Mouse (Mus musculus): ENCODE measurements around the gene Ccdc117. TPM values are rescaled to one million over a fixed set of nuclear protein-coding genes. Genes with fewer than 3 reads are reported as not detected.

Ccdc117 gene
- total RNA-seq, 1 experiment: 27.4 TPM

GRCm38 (mm10) chr11:5510099-5510391 is 31.9 kb downstream of the Ccdc117 start:
- in situ Hi-C loops (cut with MboI; ENCODE audit: low sequenced_read_pairs in 2 of 2, unreplicated experiment in 2 of 2): no loop called here
- no peak overlapping the region for H3K9ac ChIP-seq (ENCODE audit: insufficient read depth, low read depth, low read length, poor library complexity, severe bottlenecking)

GRCm38 (mm10) chr11:5509215-5510098 is 32.5 kb downstream of the Ccdc117 start:
- no peak overlapping the region for H3K9ac ChIP-seq (ENCODE audit: insufficient read depth, low read depth, low read length, poor library complexity, severe bottlenecking)
- H3K36me3 ChIP-seq (ENCODE audit: control insufficient read depth, insufficient read depth, low read length, poor library complexity, severe bottlenecking): no peaks in the 10 kb centered on the region
- no peak overlapping the region for H3K4me3 ChIP-seq (ENCODE audit: insufficient read depth in 1 of 2, low read depth in 1 of 2, low read length in 2 of 2, poor library complexity in 1 of 2, severe bottlenecking in 1 of 2)
- H3K4me1 ChIP-seq (ENCODE audit: control insufficient read depth in 2 of 2, insufficient read depth in 2 of 2, low read length in 2 of 2, poor library complexity in 1 of 2): peaks cover 13 to 21% of the 10 kb centered on the region in 2 experiments; a peak in 3 of 4 replicates
- no peaks in the 10 kb centered on the region for H3K9me3 ChIP-seq (ENCODE audit: control insufficient read depth, insufficient read depth, low read depth, low read length)
- peak overlapping the region; percentile 0; the same call in 1 of the 2 replicates for H3K27ac ChIP-seq (ENCODE audit: insufficient read depth, low read depth, low read length, poor library complexity, severe bottlenecking)
- in situ Hi-C loops (cut with MboI; ENCODE audit: low sequenced_read_pairs in 2 of 2, unreplicated experiment in 2 of 2): no loop called here
- DNase-seq (ENCODE audit: low read depth, low spot score): no peak
- no peak for TF ChIP-seq MAFK (IDR thresholded peaks at IDR 0.05; ENCODE audit: insufficient read depth, low read depth, low read length)
- no peak for TF ChIP-seq ZNF384 (IDR thresholded peaks at IDR 0.05; ENCODE audit: low read depth, low read length)
- no peak for TF ChIP-seq HCFC1 (IDR thresholded peaks at IDR 0.05; ENCODE audit: borderline replicate concordance, insufficient read depth, low read length)
- TF ChIP-seq ZC3H11A (IDR thresholded peaks at IDR 0.05; ENCODE audit: borderline replicate concordance, low read depth, low read length): no peak
- no peak for TF ChIP-seq CHD2 (IDR thresholded peaks at IDR 0.05; ENCODE audit: low read depth, low read length)

More at GRCm38 (mm10) chr11:5510099-5510391, 31.9 kb downstream of the Ccdc117 start:
- peaks cover 17 to 21% of the 10 kb centered on the region in 2 experiments for H3K4me1 ChIP-seq (ENCODE audit: control insufficient read depth in 2 of 2, insufficient read depth in 2 of 2, low read length in 2 of 2, poor library complexity in 1 of 2)
- H3K27ac ChIP-seq (ENCODE audit: insufficient read depth, low read depth, low read length, poor library complexity, severe bottlenecking): no peak overlapping the region
- TF ChIP-seq CHD2 (IDR thresholded peaks at IDR 0.05; ENCODE audit: low read depth, low read length) (no peak), ZC3H11A (IDR thresholded peaks at IDR 0.05; ENCODE audit: borderline replicate concordance, low read depth, low read length) (no peak), ZNF384 (IDR thresholded peaks at IDR 0.05; ENCODE audit: low read depth, low read length) (no peak), HCFC1 (IDR thresholded peaks at IDR 0.05; ENCODE audit: borderline replicate concordance, insufficient read depth, low read length) (no peak), MAFK (IDR thresholded peaks at IDR 0.05; ENCODE audit: insufficient read depth, low read depth, low read length) (no peak)
- H3K36me3 ChIP-seq (ENCODE audit: control insufficient read depth, insufficient read depth, low read length, poor library complexity, severe bottlenecking): no peaks in the 10 kb centered on the region
- H3K4me3 ChIP-seq (ENCODE audit: insufficient read depth in 1 of 2, low read depth in 1 of 2, low read length in 2 of 2, poor library complexity in 1 of 2, severe bottlenecking in 1 of 2): no peak overlapping the region
- no peak for DNase-seq (ENCODE audit: low read depth, low spot score)
- no peaks in the 10 kb centered on the region for H3K9me3 ChIP-seq (ENCODE audit: control insufficient read depth, insufficient read depth, low read depth, low read length)

- no peaks in the 10 kb centered on the region for H3K36me3 ChIP-seq (ENCODE audit: control insufficient read depth, insufficient read depth, low read length, poor library complexity, severe bottlenecking)
- H3K4me1 ChIP-seq (ENCODE audit: control insufficient read depth in 2 of 2, insufficient read depth in 2 of 2, low read length in 2 of 2, poor library complexity in 1 of 2): peaks cover 9 to 16% of the 10 kb centered on the region in 2 experiments
- TF ChIP-seq ZNF384 (IDR thresholded peaks at IDR 0.05; ENCODE audit: low read depth, low read length): no peak
- no peaks in the 10 kb centered on the region for H3K9me3 ChIP-seq (ENCODE audit: control insufficient read depth, insufficient read depth, low read depth, low read length)
- peak overlapping the region; percentile 4; the same call in 1 of the 2 replicates for H3K9ac ChIP-seq (ENCODE audit: insufficient read depth, low read depth, low read length, poor library complexity, severe bottlenecking)
- no peak for DNase-seq (ENCODE audit: low read depth, low spot score)
- H3K4me3 ChIP-seq (ENCODE audit: insufficient read depth in 1 of 2, low read depth in 1 of 2, low read length in 2 of 2, poor library complexity in 1 of 2, severe bottlenecking in 1 of 2): peak overlapping the region; percentile 5 to 24; a peak in 2 of 4 replicates
- in situ Hi-C loops (cut with MboI; ENCODE audit: low sequenced_read_pairs in 2 of 2, unreplicated experiment in 2 of 2): no loop called here
- H3K27ac ChIP-seq (ENCODE audit: insufficient read depth, low read depth, low read length, poor library complexity, severe bottlenecking): peak overlapping the region; percentile 94
Measured at GRCm38 (mm10) chr11:5505856-5506575, 36.0 kb downstream of the Ccdc117 start.

GRCm38 (mm10) chr11:5502351-5503051 is 39.5 kb downstream of the Ccdc117 start:
- Histone ChIP-seq H3K4me1 (ENCODE audit: control insufficient read depth in 2 of 2, insufficient read depth in 2 of 2, low read length in 2 of 2, poor library complexity in 1 of 2) (peaks cover 10 to 23% of the 10 kb centered on the region in 2 experiments), H3K9me3 (ENCODE audit: control insufficient read depth, insufficient read depth, low read depth, low read length) (no peaks in the 10 kb centered on the region), H3K4me3 (ENCODE audit: insufficient read depth in 1 of 2, low read depth in 1 of 2, low read length in 2 of 2, poor library complexity in 1 of 2, severe bottlenecking in 1 of 2) (no peak overlapping the region), H3K9ac (ENCODE audit: insufficient read depth, low read depth, low read length, poor library complexity, severe bottlenecking) (no peak overlapping the region), H3K27ac (ENCODE audit: insufficient read depth, low read depth, low read length, poor library complexity, severe bottlenecking) (peak overlapping the region; percentile 3; the same call in 1 of the 2 replicates), H3K36me3 (ENCODE audit: control insufficient read depth, insufficient read depth, low read length, poor library complexity, severe bottlenecking) (no peaks in the 10 kb centered on the region)
- no peak for TF ChIP-seq ZC3H11A (IDR thresholded peaks at IDR 0.05; ENCODE audit: borderline replicate concordance, low read depth, low read length)
- no peak for DNase-seq (ENCODE audit: low read depth, low spot score)
- in situ Hi-C loops (cut with MboI; ENCODE audit: low sequenced_read_pairs in 2 of 2, unreplicated experiment in 2 of 2): no loop called here

Measured in ES-E14 (cell line).